Mouse (Mus musculus) mouse trophoblast stem cell (cell line): ENCODE results near the gene Hirip3.
"Not testable (repeated sequence)": the region's sequence is repeated elsewhere in the genome, so short reads cannot be mapped to it uniquely, and the experiment has no call there.

ENCODE experiments used
- in situ Hi-C, 2 experiments: fragments of 300-500 bp; cut with MseI, MboI; formaldehyde crosslinking; loops; 2 replicates in 1 of 2; 3 replicates in 1 of 2; pipeline ENCODE4 v1.15.1; 2025

Gene Hirip3

DNA sequence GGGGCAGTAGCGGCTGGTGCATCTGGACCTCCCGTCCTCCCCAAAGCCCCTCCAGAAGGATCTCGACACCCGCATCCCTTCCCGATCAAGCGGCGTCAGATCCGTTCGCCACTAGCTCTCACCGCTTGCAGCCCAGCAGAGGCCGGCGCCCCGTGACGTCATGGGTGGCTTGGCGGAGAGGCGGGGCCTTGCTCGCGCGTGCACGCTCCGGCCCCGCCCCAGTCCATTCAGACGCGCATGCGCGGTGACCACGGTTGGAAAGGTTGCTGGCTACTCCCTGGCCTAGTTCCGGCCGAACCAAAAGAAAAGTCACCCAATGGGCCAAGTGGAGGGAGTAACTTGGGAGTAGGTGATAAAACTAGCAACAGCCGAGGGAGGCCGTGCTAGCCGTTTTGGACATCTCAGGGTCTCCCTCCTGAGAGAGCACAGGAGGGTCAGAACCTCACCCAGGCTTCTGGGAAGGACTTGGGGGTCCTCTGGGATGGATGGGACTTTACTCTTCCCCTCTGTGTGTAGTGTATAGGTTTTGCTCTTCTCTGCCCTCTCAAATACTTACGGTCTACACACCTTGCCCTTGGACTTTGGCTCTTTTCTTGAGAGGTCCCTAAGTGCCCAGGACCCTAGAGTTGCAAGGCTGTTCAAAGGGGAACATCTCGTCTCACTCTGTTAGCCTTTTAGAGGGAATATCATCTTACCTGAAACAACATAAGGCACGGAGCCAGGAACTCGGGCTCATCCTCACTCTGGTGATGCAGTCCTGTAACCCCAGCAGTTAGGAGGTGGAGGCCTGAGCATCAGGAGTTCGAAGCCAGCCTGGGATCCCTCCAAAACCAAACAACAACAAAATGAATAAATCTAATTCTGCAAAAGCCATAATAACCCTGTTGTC, 36.6 kb downstream of the Hirip3 start:
- in situ Hi-C loops, result no loop called here

DNA sequence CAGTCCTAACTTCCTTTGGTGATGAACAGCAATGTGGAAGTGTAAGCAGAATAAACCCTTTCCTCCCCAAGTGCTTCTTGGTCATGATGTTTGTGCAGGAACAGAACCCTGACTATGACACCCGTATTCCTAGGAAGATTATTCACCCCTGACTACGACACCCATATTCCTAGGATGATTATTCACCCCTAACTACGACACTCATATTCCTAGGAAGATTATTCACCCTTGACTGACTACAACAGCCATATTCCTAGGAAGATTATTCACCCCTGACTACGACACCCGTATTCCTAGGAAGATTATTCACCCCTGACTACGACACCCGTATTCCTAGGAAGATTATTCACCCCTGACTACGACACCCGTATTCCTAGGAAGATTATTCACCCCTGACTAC, 38.0 kb downstream of the Hirip3 start:
- in situ Hi-C loops, result not testable (repeated sequence)

DNA sequence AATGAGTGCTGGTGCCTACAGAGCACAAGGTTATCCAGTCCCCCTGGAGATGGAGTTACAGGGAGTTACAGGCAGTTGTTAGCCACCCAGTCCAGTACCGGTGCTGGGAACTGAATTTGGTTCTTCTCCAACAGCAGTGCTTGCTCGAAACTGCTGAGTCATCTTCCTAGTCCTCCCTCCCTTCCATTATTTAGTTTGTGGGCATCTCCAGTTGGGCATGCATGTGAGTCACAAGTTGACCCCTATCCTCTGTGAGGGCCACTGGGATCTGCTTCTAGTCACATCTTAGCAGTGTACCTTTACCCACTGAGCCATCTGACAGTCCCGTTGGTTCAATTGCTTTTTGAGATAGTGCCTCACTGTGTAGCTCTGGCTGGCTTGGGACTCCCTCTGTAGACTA, 43.8 kb downstream of the Hirip3 start:
- in situ Hi-C loops, result no loop called here

DNA sequence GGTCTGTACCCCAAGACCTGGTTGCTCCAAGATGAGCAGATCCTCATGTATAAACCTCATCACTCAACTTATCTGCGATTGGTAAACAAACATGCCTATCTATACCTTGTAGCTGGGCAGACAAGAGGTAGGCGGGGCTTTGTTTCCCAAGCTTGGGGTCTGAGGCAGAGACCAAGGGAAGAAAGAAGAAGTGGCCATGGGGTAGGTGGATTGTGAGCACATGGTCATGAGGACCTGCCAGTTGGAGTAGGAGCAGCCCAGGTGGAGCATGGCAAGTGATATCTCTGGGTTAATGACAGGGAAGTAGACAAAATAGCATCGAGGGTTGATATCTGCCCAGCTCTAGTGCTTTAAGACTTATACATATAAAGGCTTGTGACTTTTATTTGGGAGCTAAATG, 53.1 kb downstream of the Hirip3 start:
- in situ Hi-C loops, result no loop called here
